Mouse (Mus musculus) skeletal muscle tissue, adult 2 months (tissue): Measurements from ENCODE around the gene Clcc1.
"Not testable (repeated sequence)": the region's sequence is repeated elsewhere in the genome, so short reads cannot be mapped to it uniquely, and the experiment has no call there.

Experiments
- DNase-seq: peaks from one replicate; pipeline ENCODE4 v3.0.0-alpha.2; 2012; ENCODE audit warnings: low read depth, low spot score

Gene Clcc1

GRCm38 (mm10) chr3:108653710-108654379 lies at the start of gene Clcc1:
Clcc1 (plus strand) TSS chr3:108653913.
- DNase-seq, result peak; percentile 89

- DNase-seq, result no peak
Observed at GRCm38 (mm10) chr3:108608906-108609305, 44.8 kb upstream of the Clcc1 start.

- DNase-seq, result no peak
Observed at GRCm38 (mm10) chr3:108634761-108635160, 19.0 kb upstream of the Clcc1 start.

- DNase-seq, result no peak
Observed at GRCm38 (mm10) chr3:108639412-108639811, 14.3 kb upstream of the Clcc1 start.

GRCm38 (mm10) chr3:108640998-108641397 lies 12.7 kb upstream of the Clcc1 start:
- no peak for DNase-seq

- DNase-seq, result no peak
Observed at GRCm38 (mm10) chr3:108644856-108645255, 8.9 kb upstream of the Clcc1 start.

- DNase-seq, result no peak
Observed at GRCm38 (mm10) chr3:108646036-108646435, 7.7 kb upstream of the Clcc1 start.

GRCm38 (mm10) chr3:108647681-108648080 lies 6.0 kb upstream of the Clcc1 start:
- DNase-seq, result not testable (repeated sequence)

GRCm38 (mm10) chr3:108652866-108653642 lies 659 bp upstream of the Clcc1 start:
- DNase-seq, result no peak

- DNase-seq, result no peak
Observed at GRCm38 (mm10) chr3:108654566-108654965, 853 bp downstream of the Clcc1 start.

GRCm38 (mm10) chr3:108655486-108655885 lies 1.8 kb downstream of the Clcc1 start:
- DNase-seq, result no peak

- DNase-seq, result no peak
Observed at GRCm38 (mm10) chr3:108658612-108659011, 4.9 kb downstream of the Clcc1 start.

- no peak for DNase-seq
Observed at GRCm38 (mm10) chr3:108660941-108661340, 7.2 kb downstream of the Clcc1 start.

- DNase-seq, result no peak
Observed at GRCm38 (mm10) chr3:108676616-108677015, 22.9 kb downstream of the Clcc1 start.

- no peak for DNase-seq
Observed at GRCm38 (mm10) chr3:108681004-108681403, 27.3 kb downstream of the Clcc1 start.

GRCm38 (mm10) chr3:108683597-108683996 lies 29.9 kb downstream of the Clcc1 start:
- DNase-seq, result not testable (repeated sequence)

- no peak for DNase-seq
Observed at GRCm38 (mm10) chr3:108685701-108686100, 32.0 kb downstream of the Clcc1 start.

GRCm38 (mm10) chr3:108689015-108689441 lies 35.3 kb downstream of the Clcc1 start:
- peak; percentile 13 for DNase-seq

- no peak for DNase-seq
Observed at GRCm38 (mm10) chr3:108689446-108689845, 35.7 kb downstream of the Clcc1 start.

GRCm38 (mm10) chr3:108689979-108690378 lies 36.3 kb downstream of the Clcc1 start:
- no peak for DNase-seq

- DNase-seq, result no peak
Observed at GRCm38 (mm10) chr3:108694321-108694720, 40.6 kb downstream of the Clcc1 start.

- DNase-seq, result no peak
Observed at GRCm38 (mm10) chr3:108698662-108699061, 44.9 kb downstream of the Clcc1 start.

GRCm38 (mm10) chr3:108699786-108700185 lies 46.1 kb downstream of the Clcc1 start:
- no peak for DNase-seq
